Mouse (Mus musculus) limb, embryonic 12.5 days (tissue): Measurements from ENCODE around the gene Rbm4b. TPM values are rescaled to one million over a fixed set of nuclear protein-coding genes. Genes with fewer than 3 reads are reported as not detected.

Experiments
- ATAC-seq: fragments of 200-750 bp; cut with Nextera tagmentation; 2 replicates; pipeline ENCODE4 v1.8.0; 2017; ENCODE audit warnings: low read depth, moderate TSS enrichment; ENCODE audit not compliant: insufficient number of reproducible peaks, insufficient read depth, low FRiP score, low TSS enrichment
- H3K27ac ChIP-seq: fragments of 300-500 bp; sonication (generic); 2 replicates; pipeline ENCODE4 v1.5.1; 2016; ENCODE audit warnings: mild to moderate bottlenecking, moderate library complexity
- H3K27me3 ChIP-seq: fragments of 300-500 bp; sonication (generic); 2 replicates; pipeline ENCODE4 v1.6.1; 2016; ENCODE audit warnings: mild to moderate bottlenecking, moderate library complexity
- H3K36me3 ChIP-seq: fragments of 300-500 bp; sonication (generic); 2 replicates; pipeline ENCODE4 v1.6.1; 2016; ENCODE audit warnings: mild to moderate bottlenecking, moderate library complexity
- H3K4me1 ChIP-seq: fragments of 300-500 bp; sonication (generic); replicated peaks from 2 replicates; pipeline ENCODE4 v1.6.1; 2016
- H3K4me2 ChIP-seq: fragments of 300-500 bp; sonication (generic); 2 replicates; pipeline ENCODE4 v1.6.1; 2016; ENCODE audit warnings: mild to moderate bottlenecking, moderate library complexity
- H3K4me3 ChIP-seq: fragments of 300-500 bp; sonication (generic); replicated peaks from 2 replicates; pipeline ENCODE4 v1.5.1; 2016; ENCODE audit warnings: mild to moderate bottlenecking
- H3K9ac ChIP-seq: fragments of 300-500 bp; sonication (generic); replicated peaks from 2 replicates; pipeline ENCODE4 v1.6.1; 2016; ENCODE audit warnings: mild to moderate bottlenecking, moderate library complexity
- H3K9me3 ChIP-seq: fragments of 300-500 bp; sonication (generic); 2 replicates; pipeline ENCODE4 v1.6.1; 2016; ENCODE audit warnings: mild to moderate bottlenecking, moderate library complexity
- WGBS: fragments of 180-500 bp; shearing (Covaris S2); methylation state at CpG from one replicate; pipeline ENCODE4 v1.1.7; 2016; 5-methylcytosine and 5-hydroxymethylcytosine counted together
- polyA plus RNA-seq: library from polyadenylated mRNA; unstranded; fragments of >200 nt; fragmentation: Nextera tagmentation; extraction: Ambion mirVana; gene quantifications from 2 replicates; pipeline ENCODE4 v1.2.1, GENCODE M21; 2016

The Rbm4b gene
- polyA plus RNA-seq: 111 and 116 TPM in 2 replicates

DNA sequence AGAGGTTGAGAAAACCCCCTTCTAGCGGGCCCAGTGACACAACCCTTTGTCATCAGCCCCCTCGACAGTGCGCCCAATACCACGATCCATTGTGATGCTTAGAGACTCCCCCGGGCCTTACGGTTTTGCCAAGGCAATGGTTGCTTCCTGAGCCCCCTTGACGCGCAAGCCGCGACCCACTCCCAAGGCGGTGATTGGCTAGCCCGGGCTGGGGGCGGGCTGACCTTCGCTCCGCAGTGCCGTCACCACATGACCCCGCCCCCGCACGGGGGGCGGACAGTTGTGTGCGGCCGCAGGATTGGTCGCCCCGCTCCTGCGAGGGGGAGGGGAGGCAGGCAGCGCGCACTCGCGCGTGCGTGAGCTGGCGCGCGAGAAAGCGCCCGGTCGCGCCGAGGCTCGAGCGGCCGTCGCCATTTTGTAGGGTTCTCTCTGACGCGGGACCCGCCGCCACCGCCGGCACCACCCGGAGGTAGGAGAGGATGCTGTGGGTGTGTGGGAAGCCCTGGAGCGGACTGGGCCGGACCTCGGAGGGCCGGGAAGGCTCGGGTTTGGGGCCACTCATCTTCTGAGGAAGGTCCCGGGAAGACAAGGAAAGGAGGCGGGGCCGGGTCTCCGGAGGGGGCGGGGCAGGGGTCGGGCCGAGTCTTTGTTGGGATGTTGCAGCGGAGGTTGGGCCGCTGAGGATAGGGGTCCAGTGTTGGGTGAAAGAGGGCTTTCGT lies at the start of gene Rbm4b:
Rbm4b (plus strand) TSS at position 305 of the 719 bp plus-strand sequence.
- Histone ChIP-seq H3K36me3 (peaks cover 26% of the 10 kb centered on the region), H3K27ac (peak within 1 kb of the TSS; percentile 95), H3K4me2 (peak within 1 kb of the TSS; percentile 77), H3K4me1 (peaks cover 17% of the 10 kb centered on the region), H3K9ac (peak within 1 kb of the TSS; percentile 86), H3K27me3 (no peaks in the 10 kb centered on the region), H3K4me3 (peak within 1 kb of the TSS; percentile 68), H3K9me3 (no peaks in the 10 kb centered on the region)
- ATAC-seq: peak; percentile 97
- under 1% methylated on average over 65 of the region's 65 CpGs for WGBS

- no peak overlapping the region for H3K4me3 ChIP-seq
- peaks cover 39% of the 10 kb centered on the region for H3K27me3 ChIP-seq
- WGBS: 89% methylated on average over 10 of the region's 10 CpGs
- ATAC-seq: no peak
- no peaks in the 10 kb centered on the region for H3K36me3 ChIP-seq
- no peak overlapping the region for H3K9ac ChIP-seq
- no peaks in the 10 kb centered on the region for H3K9me3 ChIP-seq
- H3K4me2 ChIP-seq: no peak overlapping the region
- peaks cover 6% of the 10 kb centered on the region; the same call in 1 of the 2 replicates for H3K4me1 ChIP-seq
- H3K27ac ChIP-seq: no peak overlapping the region
Observed at GRCm38 (mm10) chr19:4708765-4709164, 47.5 kb upstream of the Rbm4b start.

DNA sequence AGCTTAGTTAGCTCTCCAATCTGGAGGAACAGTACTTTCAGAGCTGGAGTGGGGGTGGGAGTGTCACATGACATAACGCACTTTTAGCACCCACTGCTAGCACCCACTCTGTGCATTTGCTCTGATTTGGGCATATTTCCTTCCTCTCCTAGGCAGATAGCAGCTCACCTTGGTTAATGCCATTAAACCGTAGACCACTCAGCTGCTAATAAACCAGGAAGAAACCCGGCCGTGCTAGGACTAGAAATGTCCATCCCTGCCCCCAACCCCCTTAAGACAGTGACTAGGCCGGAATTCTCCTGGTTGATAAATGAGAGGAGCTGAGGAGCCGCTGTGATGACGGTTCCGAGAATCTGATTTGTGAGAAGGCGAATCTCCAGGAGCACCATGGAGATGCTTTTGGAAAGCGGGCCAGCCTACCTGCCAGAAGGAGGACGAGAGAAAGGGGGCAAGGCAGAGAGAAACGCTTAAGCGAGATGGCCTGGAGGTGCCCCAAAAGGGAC lies 45.1 kb upstream of the Rbm4b start, which contains the start of gene Sptbn2:
Sptbn2 (plus strand) TSS at position 70 of the 503 bp plus-strand sequence.
- peaks cover 10% of the 10 kb centered on the region; the same call in 1 of the 2 replicates for H3K4me1 ChIP-seq
- peaks cover 52% of the 10 kb centered on the region for H3K27me3 ChIP-seq
- peak within 1 kb of the TSS; percentile 100 for H3K4me2 ChIP-seq
- no peaks in the 10 kb centered on the region for H3K36me3 ChIP-seq
- no peaks in the 10 kb centered on the region for H3K9me3 ChIP-seq
- whole genome bisulfite sequencing: 6% methylated on average over 13 of the region's 13 CpGs
- no peak within 1 kb of the TSS for H3K27ac ChIP-seq
- no peak for ATAC-seq
- peak within 1 kb of the TSS; percentile 66 for H3K4me3 ChIP-seq
- peak within 1 kb of the TSS; percentile 75 for H3K9ac ChIP-seq

- Histone ChIP-seq H3K36me3 (no peaks in the 10 kb centered on the region), H3K9me3 (no peaks in the 10 kb centered on the region), H3K4me2 (peak overlapping the region; percentile 100), H3K27ac (no peak overlapping the region), H3K4me3 (peak overlapping the region; percentile 66), H3K4me1 (peaks cover 10% of the 10 kb centered on the region; the same call in 1 of the 2 replicates), H3K9ac (peak overlapping the region; percentile 75), H3K27me3 (peaks cover 52% of the 10 kb centered on the region)
- no peak for ATAC-seq
- WGBS: under 1% methylated on average over 48 of the region's 65 CpGs
Observed at GRCm38 (mm10) chr19:4711601-4712155, 44.6 kb upstream of the Rbm4b start.

- Histone ChIP-seq H3K9ac (peak overlapping the region; percentile 75), H3K27ac (no peak overlapping the region), H3K4me2 (peak overlapping the region; percentile 100), H3K4me3 (peak overlapping the region; percentile 66), H3K9me3 (no peaks in the 10 kb centered on the region), H3K36me3 (no peaks in the 10 kb centered on the region), H3K4me1 (peaks cover 10% of the 10 kb centered on the region; the same call in 1 of the 2 replicates), H3K27me3 (peaks cover 52% of the 10 kb centered on the region)
- WGBS: under 1% methylated on average over 55 of the region's 60 CpGs
- peak; percentile 26; the same call in 1 of the 2 replicates for ATAC-seq
Observed at GRCm38 (mm10) chr19:4712156-4712780, 44.0 kb upstream of the Rbm4b start.

GRCm38 (mm10) chr19:4712781-4713526 lies 43.3 kb upstream of the Rbm4b start:
- Histone ChIP-seq H3K9me3 (no peaks in the 10 kb centered on the region), H3K4me2 (peak overlapping the region; percentile 100), H3K4me1 (peaks cover 10% of the 10 kb centered on the region; the same call in 1 of the 2 replicates), H3K27ac (no peak overlapping the region), H3K4me3 (peak overlapping the region; percentile 66), H3K36me3 (no peaks in the 10 kb centered on the region), H3K9ac (no peak overlapping the region), H3K27me3 (peaks cover 52% of the 10 kb centered on the region)
- no peak for ATAC-seq
- WGBS: 35% methylated on average over 13 of the region's 13 CpGs

GRCm38 (mm10) chr19:4713886-4714285 lies 42.4 kb upstream of the Rbm4b start:
- Histone ChIP-seq H3K27ac (no peak overlapping the region), H3K9me3 (no peaks in the 10 kb centered on the region), H3K36me3 (no peaks in the 10 kb centered on the region), H3K4me2 (no peak overlapping the region), H3K9ac (no peak overlapping the region), H3K4me3 (no peak overlapping the region), H3K4me1 (peaks cover 10% of the 10 kb centered on the region; the same call in 1 of the 2 replicates), H3K27me3 (peaks cover 57% of the 10 kb centered on the region)
- ATAC-seq: no peak
- WGBS: 25% methylated on average over 3 of the region's 3 CpGs

- H3K9ac ChIP-seq: no peak overlapping the region
- WGBS: 94% methylated on average over 14 of the region's 14 CpGs
- H3K27ac ChIP-seq: no peak overlapping the region
- H3K4me1 ChIP-seq: peaks cover 23% of the 10 kb centered on the region
- no peak overlapping the region for H3K4me3 ChIP-seq
- H3K36me3 ChIP-seq: no peaks in the 10 kb centered on the region
- no peaks in the 10 kb centered on the region for H3K9me3 ChIP-seq
- H3K27me3 ChIP-seq: peaks cover 38% of the 10 kb centered on the region
- H3K4me2 ChIP-seq: no peak overlapping the region
- no peak for ATAC-seq
Observed at GRCm38 (mm10) chr19:4716756-4717155, 39.5 kb upstream of the Rbm4b start.

DNA sequence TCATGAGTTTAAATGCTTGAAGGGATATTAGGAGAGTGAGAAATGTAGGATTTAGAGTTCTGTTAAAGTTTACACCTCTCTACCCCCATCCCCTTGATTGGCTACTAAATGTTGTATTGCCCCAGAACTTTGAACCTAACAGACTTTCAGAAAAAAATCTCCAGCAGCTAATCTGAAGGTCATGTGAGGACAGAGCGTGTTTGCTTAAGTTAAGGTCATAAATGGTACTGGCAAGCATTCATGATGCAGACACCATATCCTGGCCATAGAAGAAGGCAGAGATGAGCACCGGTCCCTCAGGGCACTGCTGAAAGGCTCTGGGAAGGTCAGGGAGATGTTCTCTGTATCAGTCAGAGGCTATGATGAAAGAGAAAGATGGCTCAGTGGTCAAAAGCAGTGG lies 39.0 kb upstream of the Rbm4b start:
- H3K4me3 ChIP-seq: no peak overlapping the region
- no peak overlapping the region for H3K27ac ChIP-seq
- peaks cover 33% of the 10 kb centered on the region for H3K27me3 ChIP-seq
- no peak for ATAC-seq
- H3K36me3 ChIP-seq: no peaks in the 10 kb centered on the region
- H3K4me1 ChIP-seq: peaks cover 23% of the 10 kb centered on the region
- no peaks in the 10 kb centered on the region for H3K9me3 ChIP-seq
- H3K4me2 ChIP-seq: no peak overlapping the region
- H3K9ac ChIP-seq: no peak overlapping the region
- WGBS: 93% methylated on average over 2 of the region's 2 CpGs

DNA sequence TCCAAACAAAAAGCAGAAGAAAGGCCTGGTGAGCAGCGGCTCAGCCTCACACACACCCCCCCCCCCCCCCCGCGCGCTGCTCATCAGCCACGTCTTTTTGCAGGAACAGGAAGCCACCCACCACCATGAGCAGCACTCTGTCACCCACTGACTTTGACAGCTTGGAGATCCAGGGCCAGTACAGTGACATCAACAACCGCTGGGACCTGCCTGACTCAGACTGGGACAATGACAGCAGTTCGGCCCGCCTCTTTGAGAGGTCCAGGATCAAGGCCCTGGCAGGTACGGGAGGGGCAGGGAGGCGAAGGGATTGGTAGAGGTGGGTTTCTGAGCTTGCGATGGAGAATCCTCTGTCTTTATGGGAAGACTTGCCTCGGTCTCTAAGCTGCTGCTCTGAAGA lies 37.6 kb upstream of the Rbm4b start:
- no peaks in the 10 kb centered on the region for H3K36me3 ChIP-seq
- H3K9ac ChIP-seq: no peak overlapping the region
- peaks cover 23% of the 10 kb centered on the region for H3K4me1 ChIP-seq
- no peak overlapping the region for H3K4me2 ChIP-seq
- 23% methylated on average over 10 of the region's 12 CpGs for WGBS
- no peaks in the 10 kb centered on the region for H3K9me3 ChIP-seq
- no peak overlapping the region for H3K4me3 ChIP-seq
- peaks cover 19% of the 10 kb centered on the region for H3K27me3 ChIP-seq
- H3K27ac ChIP-seq: no peak overlapping the region
- no peak for ATAC-seq
